Mouse (Mus musculus) myocyte (in vitro differentiated cells): ENCODE results near the gene Ereg.

ENCODE experiments used
- POLR2AphosphoS2 ChIP-seq: IDR thresholded peaks from one replicate; pipeline ENCODE4 v1.6.1; 2011; ENCODE audit warnings: low read depth, control low read depth; ENCODE audit not compliant: insufficient read length
- USF1 ChIP-seq: IDR thresholded peaks from one replicate; pipeline ENCODE4 v1.6.1; 2011; ENCODE audit warnings: low read depth, mild to moderate bottlenecking, control low read depth, moderate library complexity

DNA sequence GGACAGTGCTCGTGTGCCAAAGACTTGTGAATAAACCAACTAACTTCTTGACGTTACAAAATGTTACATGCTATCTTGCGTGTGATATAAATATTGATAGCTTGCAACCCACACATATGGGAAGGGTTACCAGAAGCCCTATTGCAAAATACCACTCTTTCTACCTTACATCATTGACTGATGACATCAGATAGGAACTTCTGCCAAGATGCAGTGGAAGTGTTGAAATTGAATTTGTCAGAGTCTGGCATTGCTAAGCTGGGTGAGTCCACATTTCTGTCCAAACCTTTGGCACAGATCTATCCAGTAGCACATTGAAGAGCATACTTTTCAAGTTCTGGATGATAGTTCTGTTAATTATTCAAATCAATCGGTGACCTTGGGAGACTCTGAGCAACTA, 37.8 kb upstream of the Ereg start:
- TF ChIP-seq POLR2AphosphoS2 = no peak
- TF ChIP-seq USF1 = no peak
